In the genomic region with DNA sequence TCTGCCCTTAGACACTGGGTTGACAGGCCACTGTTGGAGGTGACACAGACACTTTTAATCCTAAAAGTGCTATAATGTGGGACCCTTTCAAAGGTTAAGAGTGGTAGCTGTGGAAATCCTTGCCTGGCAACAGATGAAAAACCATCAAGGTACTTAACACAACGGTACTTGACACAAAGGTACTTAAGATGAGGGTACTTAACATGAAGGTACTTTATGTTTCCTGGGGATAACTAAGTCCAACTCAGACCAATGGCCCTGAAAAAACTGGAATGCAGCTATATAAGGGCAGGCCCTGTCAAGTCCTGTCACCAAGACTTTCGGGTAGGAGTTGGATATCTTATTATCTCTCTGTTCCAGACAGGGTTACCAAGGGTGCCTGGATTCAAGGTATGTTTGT, we compare ENCODE assay signal across 35 mouse cellular contexts.
"Had no signal": no experiment of that assay in that cellular context is flagged by ENCODE, and none has a peak within 500 bp of the region (broad histone marks: within the 10 kb centered on the region; RNA-seq: fewer than 3 reads in every experiment).

No protein-coding gene starts in this region.

- H3K27me3 ChIP-seq: heart, embryonic 12.5 days; heart, embryonic 13.5 days; heart, embryonic 15.5 days; hindbrain, embryonic 12.5 days; hindbrain, embryonic 13.5 days; hindbrain, embryonic 15.5 days; intestine, embryonic 15.5 days; kidney, embryonic 15.5 days had no signal

- H3K9me3 ChIP-seq: heart, embryonic 10.5 days; heart, embryonic 12.5 days; heart, embryonic 13.5 days; heart, embryonic 15.5 days; hindbrain, embryonic 10.5 days; hindbrain, embryonic 12.5 days; hindbrain, embryonic 13.5 days; hindbrain, embryonic 15.5 days; intestine, embryonic 15.5 days; kidney, embryonic 15.5 days had no signal

- H3K27ac ChIP-seq: heart, adult 2 months; heart, embryonic 10.5 days; heart, embryonic 13.5 days; heart, embryonic 15.5 days; hindbrain, embryonic 10.5 days; hindbrain, embryonic 12.5 days; hindbrain, embryonic 13.5 days; hindbrain, embryonic 14.5 days; hindbrain, embryonic 15.5 days; hindbrain, postnatal 0 days; intestine, embryonic 15.5 days; kidney, embryonic 15.5 days; kidney, postnatal 0 days; layer of hippocampus, adult 2 months had no signal

- H3K36me3 ChIP-seq: heart, embryonic 10.5 days; heart, embryonic 12.5 days; heart, embryonic 13.5 days; heart, embryonic 15.5 days; hindbrain, embryonic 10.5 days; hindbrain, embryonic 12.5 days; hindbrain, embryonic 13.5 days; hindbrain, embryonic 15.5 days; intestine, embryonic 15.5 days; kidney, embryonic 15.5 days had no signal

- H3K4me1 ChIP-seq: heart, embryonic 10.5 days; heart, embryonic 12.5 days; heart, embryonic 13.5 days; heart, embryonic 15.5 days; hindbrain, embryonic 10.5 days; hindbrain, embryonic 12.5 days; hindbrain, embryonic 13.5 days; hindbrain, embryonic 15.5 days; intestine, embryonic 15.5 days had no signal

- ATAC-seq: hindbrain, embryonic 16.5 days; hindbrain, postnatal 0 days; inflammation-experienced regulatory T-cells, adult 6 months; intestine, embryonic 15.5 days; intestine, embryonic 16.5 days; intestine, postnatal 0 days had no signal

- H3K9ac ChIP-seq: heart, embryonic 12.5 days; heart, embryonic 13.5 days; heart, embryonic 15.5 days; hindbrain, embryonic 12.5 days; hindbrain, embryonic 13.5 days; hindbrain, embryonic 14.5 days; hindbrain, embryonic 15.5 days; intestine, embryonic 15.5 days; kidney, embryonic 15.5 days had no signal

- H3K4me2 ChIP-seq: heart, embryonic 11.5 days; heart, embryonic 12.5 days; heart, embryonic 13.5 days; heart, embryonic 15.5 days; hindbrain, embryonic 12.5 days; hindbrain, embryonic 13.5 days; hindbrain, embryonic 14.5 days; hindbrain, embryonic 15.5 days; intestine, embryonic 15.5 days; kidney, embryonic 15.5 days had no signal

- DNase-seq: heart, adult 2 months; heart, postnatal 10 days; heart, postnatal 14 days; heart, postnatal 36 days; heart, postnatal 4 days; kidney, adult 11 months; kidney, adult 18-20 months; kidney, adult 2 months; kidney, adult 8-10 months; kidney, adult 9 months; kidney, postnatal 10 days; kidney, postnatal 14 days; kidney, postnatal 25 days; kidney, postnatal 36 days; kidney, postnatal 4 days; layer of hippocampus, adult 9-11 months had no signal

- H3K4me3 ChIP-seq: heart, adult 2 months; heart, embryonic 10.5 days; heart, embryonic 12.5 days; heart, embryonic 13.5 days; heart, embryonic 15.5 days; hindbrain, embryonic 10.5 days; hindbrain, embryonic 12.5 days; hindbrain, embryonic 13.5 days; hindbrain, embryonic 15.5 days; intestine, embryonic 15.5 days; kidney, embryonic 15.5 days; layer of hippocampus, adult 2 months had no signal
